Mouse (Mus musculus) megakaryocyte, embryonic 14.5 days (primary cell): ENCODE data around the gene Slc19a3.

Experiments
- FLI1 ChIP-seq: IDR thresholded peaks from 2 replicates; pipeline ENCODE4 v1.6.1; 2012; ENCODE audit warnings: low read length, inconsistent platforms, mixed read lengths
- GATA1 ChIP-seq: IDR thresholded peaks from 3 replicates; pipeline ENCODE4 v1.6.1; 2012; ENCODE audit warnings: mixed read lengths, low read length, inconsistent platforms, borderline replicate concordance

DNA sequence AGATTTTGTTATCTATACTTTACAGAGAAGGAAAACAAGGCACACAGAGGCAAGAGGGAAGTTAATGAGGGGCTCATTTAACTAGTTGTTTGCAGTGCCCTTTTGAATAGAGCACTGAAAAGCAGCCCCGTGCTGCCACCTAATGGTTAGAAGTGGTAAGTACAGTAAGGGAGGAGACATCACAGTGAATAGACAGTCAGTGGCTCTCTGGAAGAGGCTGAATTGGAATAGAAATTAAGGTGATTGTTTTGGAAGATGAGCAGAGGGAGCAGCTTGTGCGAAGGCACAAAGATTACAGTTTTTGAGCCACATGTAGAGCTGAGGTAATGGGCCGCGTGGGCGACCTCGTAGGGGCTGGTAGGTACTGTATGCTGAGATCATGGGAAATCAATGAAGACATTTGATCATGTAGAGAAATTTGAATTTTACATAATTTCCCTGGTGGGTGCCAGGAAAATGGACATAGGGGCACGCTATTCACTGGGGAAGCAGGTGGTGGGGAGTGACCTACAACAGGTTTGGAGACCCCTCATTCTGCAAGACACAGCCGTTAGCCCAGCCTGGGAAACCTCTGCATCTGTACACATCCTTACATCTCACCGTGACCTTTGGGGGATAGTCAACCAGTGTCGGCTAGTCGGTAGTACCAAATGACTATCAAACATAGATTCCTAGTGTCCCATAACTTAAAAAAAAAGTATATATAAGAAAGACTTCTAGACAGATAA lies 38.1 kb upstream of the Slc19a3 start:
- TF ChIP-seq GATA1 (no peak), FLI1 (no peak)
